Comparison of ENCODE assay signal across 8 mouse cellular contexts in genomic region chr15:78530671-78531450, GRCm38 (mm10). TPM values are rescaled to one million over a fixed set of nuclear protein-coding genes. Genes with fewer than 3 reads are reported as not detected.
A peak's percentile ranks its signal among the peaks of the same experiment; 100 is the strongest.
DNase-seq lines count a peak whose midpoint lies in the region; ATAC-seq lines count a peak whose summit lies in the region.

Gene C1qtnf6, minus strand, starts transcription at chr15:78531416.

- H3K27me3 ChIP-seq in embryonic facial prominence, embryonic 15.5 days, result no peaks in the 10 kb centered on the region
- no peaks in the 10 kb centered on the region for H3K27me3 ChIP-seq in heart, embryonic 16.5 days (ENCODE audit: control insufficient read depth, insufficient read depth, low read length)
- H3K27me3 ChIP-seq in midbrain, embryonic 13.5 days, result peaks cover 8% of the 10 kb centered on the region; the same call in 1 of the 2 replicates

- peak within 1 kb of the TSS; percentile 10; the same call in 1 of the 2 replicates for H3K9ac ChIP-seq in embryonic facial prominence, embryonic 15.5 days
- H3K9ac ChIP-seq in heart, embryonic 16.5 days (ENCODE audit: low read length), result peak within 1 kb of the TSS; percentile 72
- peak within 1 kb of the TSS; percentile 67 for H3K9ac ChIP-seq in midbrain, embryonic 13.5 days (replicated peaks)

- no peak for ATAC-seq in embryonic facial prominence, embryonic 15.5 days (ENCODE audit: insufficient number of reproducible peaks, low FRiP score, low TSS enrichment, low read depth)
- no peak for ATAC-seq in heart, embryonic 16.5 days (replicated peaks; ENCODE audit: extremely low read depth, insufficient read depth, low FRiP score)
- ATAC-seq in midbrain, embryonic 13.5 days, result no peak

- whole genome bisulfite sequencing in embryonic facial prominence, embryonic 15.5 days, result 67% methylated on average over 17 of the region's 17 CpGs
- WGBS in heart, embryonic 16.5 days, result 56% methylated on average over 17 of the region's 17 CpGs
- WGBS in midbrain, embryonic 13.5 days, result 75% methylated on average over 17 of the region's 17 CpGs

- peaks cover 45% of the 10 kb centered on the region for H3K4me1 ChIP-seq in embryonic facial prominence, embryonic 15.5 days
- peaks cover 33% of the 10 kb centered on the region for H3K4me1 ChIP-seq in heart, embryonic 16.5 days (ENCODE audit: control insufficient read depth, insufficient read depth, low read length)
- H3K4me1 ChIP-seq in midbrain, embryonic 13.5 days (replicated peaks), result peaks cover 33% of the 10 kb centered on the region

- H3K36me3 ChIP-seq in embryonic facial prominence, embryonic 15.5 days, result no peaks in the 10 kb centered on the region
- no peaks in the 10 kb centered on the region for H3K36me3 ChIP-seq in heart, embryonic 16.5 days (ENCODE audit: control insufficient read depth, insufficient read depth)
- H3K36me3 ChIP-seq in midbrain, embryonic 13.5 days, result no peaks in the 10 kb centered on the region

- DNase-seq in urinary bladder, adult 2 months (ENCODE audit: low spot score), result no peak
- no peak for DNase-seq in urinary bladder, postnatal 10 days (ENCODE audit: low spot score)
- DNase-seq in kidney, postnatal 36 days, result peak; percentile 77 to 85
- DNase-seq in right cerebral cortex, postnatal 14 days, result no peak
- no peak for DNase-seq in embryo, embryonic 9.5 days (ENCODE audit: extremely low spot score)

- peak within 1 kb of the TSS; percentile 31 for H3K4me3 ChIP-seq in embryonic facial prominence, embryonic 15.5 days (replicated peaks)
- H3K4me3 ChIP-seq in heart, embryonic 16.5 days (ENCODE audit: low read length), result peak within 1 kb of the TSS; percentile 44
- peak within 1 kb of the TSS; percentile 34 for H3K4me3 ChIP-seq in midbrain, embryonic 13.5 days (replicated peaks)

- peak within 1 kb of the TSS; percentile 48 for H3K4me2 ChIP-seq in embryonic facial prominence, embryonic 15.5 days (replicated peaks)
- peak within 1 kb of the TSS; percentile 71 for H3K4me2 ChIP-seq in heart, embryonic 16.5 days (ENCODE audit: low read depth, low read length)
- peak within 1 kb of the TSS; percentile 56 for H3K4me2 ChIP-seq in midbrain, embryonic 13.5 days (replicated peaks)

- no peaks in the 10 kb centered on the region for H3K9me3 ChIP-seq in embryonic facial prominence, embryonic 15.5 days (replicated peaks)
- H3K9me3 ChIP-seq in heart, embryonic 16.5 days (replicated peaks; ENCODE audit: control insufficient read depth, low read length), result no peaks in the 10 kb centered on the region
- H3K9me3 ChIP-seq in midbrain, embryonic 13.5 days, result no peaks in the 10 kb centered on the region

- peak within 1 kb of the TSS; percentile 85 for H3K27ac ChIP-seq in embryonic facial prominence, embryonic 15.5 days (replicated peaks)
- peak within 1 kb of the TSS; percentile 97 for H3K27ac ChIP-seq in heart, embryonic 16.5 days (ENCODE audit: low read length)
- peak within 1 kb of the TSS; percentile 70 for H3K27ac ChIP-seq in midbrain, embryonic 13.5 days

RNA-seq across cellular contexts. Expression of gene C1qtnf6, which starts in this region (rescaled TPM):
- 29.8 and 36.9 TPM in 2 replicates for polyA plus RNA-seq in urinary bladder, adult 2 months (2012; rRNA removed)
- 64.2 and 65.9 TPM in 2 replicates for polyA plus RNA-seq in embryonic facial prominence, embryonic 15.5 days (2015; fragmentation: Nextera tagmentation; extraction: Ambion mirVana)
- polyA plus RNA-seq in heart, embryonic 16.5 days (2015; fragmentation: Nextera tagmentation; extraction: Ambion mirVana), result 33.1 and 33.5 TPM in 2 replicates
- polyA plus RNA-seq in midbrain, embryonic 13.5 days (2015; fragmentation: Nextera tagmentation; extraction: Ambion mirVana), result 4.8 and 5.6 TPM in 2 replicates

Comparison
In these comparisons a context has a peak if more than half of its experiments do, and no peak if none do; other contexts are left out.
1. DNase-seq: peak in kidney, postnatal 36 days (2 of 2); none in urinary bladder, adult 2 months (single experiment), urinary bladder, postnatal 10 days (single experiment), right cerebral cortex, postnatal 14 days (single experiment) and embryo, embryonic 9.5 days (single experiment).
2. H3K9ac ChIP-seq: peak in every context shown above with its lines; median percentile 72 in heart, embryonic 16.5 days; 67 in midbrain, embryonic 13.5 days; 10 in embryonic facial prominence, embryonic 15.5 days.
3. Peak in every context shown above with its lines, with median percentiles within 50 percentile points of each other: H3K27ac ChIP-seq, H3K4me2 ChIP-seq and H3K4me3 ChIP-seq.